Mouse (Mus musculus) embryonic facial prominence, embryonic 15.5 days (tissue): ENCODE measurements around the gene Hps3. TPM values are rescaled to one million over a fixed set of nuclear protein-coding genes. Genes with fewer than 3 reads are reported as not detected.
A peak's percentile ranks its signal among the peaks of the same experiment; 100 is the strongest.
"Not testable (repeated sequence)": the region's sequence is repeated elsewhere in the genome, so short reads cannot be mapped to it uniquely, and the experiment has no call there.

Experiments used
- ATAC-seq: fragments of 200-750 bp; cut with Nextera tagmentation; 2 replicates; pipeline ENCODE4 v1.8.0; 2017; ENCODE audit warnings: low read depth, moderate TSS enrichment; ENCODE audit not compliant: insufficient number of reproducible peaks, low FRiP score, low TSS enrichment
- H3K27ac ChIP-seq: fragments of 300-500 bp; sonication (generic); replicated peaks from 2 replicates; pipeline ENCODE4 v1.5.1; 2015; ENCODE audit warnings: mild to moderate bottlenecking, inconsistent platforms
- H3K27me3 ChIP-seq: fragments of 300-500 bp; sonication (generic); 2 replicates; pipeline ENCODE4 v1.6.1; 2015; ENCODE audit warnings: inconsistent platforms
- H3K36me3 ChIP-seq: fragments of 300-500 bp; sonication (generic); 2 replicates; pipeline ENCODE4 v1.6.1; 2015; ENCODE audit warnings: mild to moderate bottlenecking, inconsistent platforms
- H3K4me1 ChIP-seq: fragments of 300-500 bp; sonication (generic); 2 replicates; pipeline ENCODE4 v1.6.1; 2015; ENCODE audit warnings: inconsistent platforms
- H3K4me2 ChIP-seq: fragments of 300-500 bp; sonication (generic); replicated peaks from 2 replicates; pipeline ENCODE4 v1.6.1; 2015; ENCODE audit warnings: mild to moderate bottlenecking, inconsistent platforms
- H3K4me3 ChIP-seq: fragments of 300-500 bp; sonication (generic); replicated peaks from 2 replicates; pipeline ENCODE4 v1.5.1; 2015; ENCODE audit warnings: mild to moderate bottlenecking, inconsistent platforms
- H3K9ac ChIP-seq: fragments of 300-500 bp; sonication (generic); 2 replicates; pipeline ENCODE4 v1.6.1; 2015; ENCODE audit warnings: inconsistent platforms
- H3K9me3 ChIP-seq: fragments of 300-500 bp; sonication (generic); replicated peaks from 2 replicates; pipeline ENCODE4 v1.6.1; 2016; ENCODE audit warnings: inconsistent platforms
- WGBS: fragments of 180-500 bp; shearing (Covaris S2); methylation state at CpG from one replicate; pipeline ENCODE4 v1.1.7; 2015; 5-methylcytosine and 5-hydroxymethylcytosine counted together
- polyA plus RNA-seq: library from polyadenylated mRNA; unstranded; fragments of >200 nt; fragmentation: Nextera tagmentation; extraction: Ambion mirVana; gene quantifications from 2 replicates; pipeline ENCODE4 v1.2.1, GENCODE M21; 2015

The Hps3 gene
- polyA plus RNA-seq, 1 experiment from 2014 or later = 8.9 TPM

DNA sequence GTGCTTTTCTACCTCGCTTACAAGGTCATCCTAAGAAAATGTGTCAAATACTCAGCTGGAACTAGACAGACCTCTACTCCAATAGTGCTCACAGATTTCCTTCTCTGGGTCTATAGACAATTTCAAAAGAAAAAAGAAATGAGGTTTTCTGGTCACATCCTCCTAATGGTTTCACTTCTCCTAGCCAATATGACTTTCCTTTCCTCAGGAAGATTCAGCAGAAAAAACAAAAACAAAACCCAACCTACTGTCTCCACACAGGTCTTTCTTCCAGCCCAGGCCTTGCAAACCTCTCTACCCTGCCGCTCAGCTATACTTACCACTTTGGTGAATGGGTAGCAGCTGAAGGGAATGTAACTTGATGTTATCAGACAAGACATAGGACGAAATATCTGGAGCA lies 6.5 kb downstream of the Hps3 start:
- H3K9me3 ChIP-seq = no peaks in the 10 kb centered on the region
- H3K9ac ChIP-seq = no peak overlapping the region
- peaks cover 32% of the 10 kb centered on the region; the same call in 1 of the 2 replicates for H3K36me3 ChIP-seq
- peaks cover 2% of the 10 kb centered on the region; the same call in 1 of the 2 replicates for H3K4me1 ChIP-seq
- 94% methylated on average over 3 of the region's 3 CpGs for WGBS
- no peak overlapping the region for H3K4me2 ChIP-seq
- no peak overlapping the region for H3K27ac ChIP-seq
- no peak overlapping the region for H3K4me3 ChIP-seq
- H3K27me3 ChIP-seq = no peaks in the 10 kb centered on the region
- no peak for ATAC-seq

DNA sequence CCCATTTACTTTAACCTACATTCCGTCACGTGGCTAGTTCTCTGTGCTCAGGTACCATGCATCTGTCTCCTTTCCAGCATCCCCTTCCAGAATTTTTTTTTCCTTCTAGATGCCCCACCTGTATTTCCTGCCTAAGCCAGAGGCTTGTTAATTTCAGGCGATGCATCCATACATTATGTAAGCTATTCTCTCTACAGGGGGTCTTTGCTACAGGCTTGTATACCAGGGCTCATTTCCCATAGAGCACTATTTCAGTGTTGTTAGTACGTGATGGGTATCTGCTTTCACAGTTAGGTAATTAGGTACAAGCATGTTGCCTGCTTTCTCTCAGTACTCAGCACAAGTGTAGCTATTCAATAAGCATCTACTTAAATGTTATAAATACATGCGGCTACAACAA lies 7.3 kb downstream of the Hps3 start:
- ATAC-seq = no peak
- no peak overlapping the region for H3K9ac ChIP-seq
- no peaks in the 10 kb centered on the region for H3K9me3 ChIP-seq
- H3K27ac ChIP-seq = no peak overlapping the region
- no peaks in the 10 kb centered on the region for H3K27me3 ChIP-seq
- H3K4me3 ChIP-seq = no peak overlapping the region
- no peaks in the 10 kb centered on the region for H3K4me1 ChIP-seq
- peaks cover 34% of the 10 kb centered on the region for H3K36me3 ChIP-seq
- WGBS = 88% methylated on average over 5 of the region's 5 CpGs
- H3K4me2 ChIP-seq = no peak overlapping the region

DNA sequence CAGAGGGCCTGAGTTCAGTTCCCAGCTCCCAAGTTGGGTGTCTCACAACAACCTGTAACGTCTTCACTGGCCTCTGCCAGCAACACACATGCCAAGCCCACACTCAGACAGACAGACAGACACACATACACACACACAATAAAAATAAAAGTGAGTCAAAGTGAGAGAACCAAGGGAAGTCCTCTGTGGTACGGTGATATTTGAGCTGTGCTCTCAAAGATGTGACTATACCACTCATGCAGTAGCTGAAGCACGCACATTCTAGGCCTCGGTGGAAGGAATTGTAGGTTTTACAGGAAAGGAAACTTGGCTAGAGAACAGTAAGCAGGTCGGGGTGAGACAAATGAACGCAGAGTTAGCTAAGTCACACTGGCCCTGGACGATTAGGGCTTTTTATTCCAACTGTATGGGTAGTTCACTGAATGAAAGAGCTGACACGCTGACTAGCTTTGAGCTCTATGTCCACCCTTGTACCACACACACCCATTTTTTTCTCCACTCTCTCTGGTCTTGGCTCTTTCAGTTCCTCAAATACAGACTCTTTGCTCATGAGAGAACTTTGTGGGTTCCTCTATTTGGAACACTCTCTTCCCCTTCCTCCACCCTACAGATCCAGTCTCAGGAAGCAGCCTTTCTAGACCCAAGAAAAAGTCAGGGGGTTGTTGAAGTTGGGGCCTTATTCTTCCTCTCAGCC lies 8.0 kb downstream of the Hps3 start:
- no peak for ATAC-seq
- Histone ChIP-seq H3K4me1 (no peaks in the 10 kb centered on the region), H3K9ac (no peak overlapping the region), H3K4me3 (no peak overlapping the region), H3K4me2 (no peak overlapping the region), H3K27ac (no peak overlapping the region), H3K36me3 (peaks cover 39% of the 10 kb centered on the region), H3K9me3 (no peaks in the 10 kb centered on the region), H3K27me3 (no peaks in the 10 kb centered on the region)
- WGBS = 91% methylated on average over 8 of the region's 8 CpGs

DNA sequence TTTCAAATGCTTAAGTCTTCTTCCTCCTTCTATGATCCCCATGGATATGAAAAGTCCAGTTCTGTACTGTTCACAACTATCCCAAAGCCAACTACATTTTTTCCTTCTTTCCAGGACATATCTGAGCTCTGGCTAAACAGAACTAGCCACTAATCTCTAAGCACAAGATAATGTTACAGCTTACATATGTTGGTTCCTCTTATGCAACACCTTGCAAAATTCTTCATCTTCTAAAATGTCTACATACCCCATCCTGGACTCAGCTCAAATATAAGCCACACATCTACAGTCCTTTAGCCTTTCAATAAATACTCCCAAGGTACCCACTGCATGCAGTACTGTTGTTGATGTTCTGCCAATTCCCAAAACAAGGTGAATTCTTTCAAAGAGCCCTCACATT lies 8.6 kb downstream of the Hps3 start:
- Histone ChIP-seq H3K4me3 (no peak overlapping the region), H3K9ac (no peak overlapping the region), H3K4me2 (no peak overlapping the region), H3K36me3 (peaks cover 39% of the 10 kb centered on the region), H3K27me3 (no peaks in the 10 kb centered on the region), H3K27ac (no peak overlapping the region), H3K4me1 (no peaks in the 10 kb centered on the region), H3K9me3 (no peaks in the 10 kb centered on the region)
- no peak for ATAC-seq

DNA sequence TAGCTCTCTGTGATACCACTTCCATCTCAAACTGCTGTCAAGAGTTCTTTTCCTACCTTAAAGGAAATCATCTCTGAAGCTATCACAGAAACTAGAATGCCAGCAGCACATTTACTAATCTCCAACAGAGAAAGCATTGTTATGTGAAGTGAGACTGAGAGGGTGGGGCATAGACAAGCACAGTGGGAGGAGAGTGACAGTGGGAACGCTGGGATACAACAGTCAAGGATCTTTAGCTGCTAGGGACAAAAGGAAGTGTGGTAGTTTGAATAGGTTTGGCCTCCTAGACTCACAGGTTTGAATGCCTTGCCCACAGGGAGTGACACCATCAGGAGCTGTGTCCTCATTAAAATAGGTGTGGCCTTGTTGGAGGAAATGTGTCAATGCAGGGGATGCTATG lies 11.3 kb downstream of the Hps3 start:
- peaks cover 41% of the 10 kb centered on the region for H3K36me3 ChIP-seq
- no peaks in the 10 kb centered on the region for H3K27me3 ChIP-seq
- no peaks in the 10 kb centered on the region for H3K9me3 ChIP-seq
- H3K4me2 ChIP-seq = no peak overlapping the region
- H3K9ac ChIP-seq = no peak overlapping the region
- no peak for ATAC-seq
- no peak overlapping the region for H3K27ac ChIP-seq
- WGBS = 55% methylated on average over 1 of the region's 1 CpGs
- no peaks in the 10 kb centered on the region for H3K4me1 ChIP-seq
- H3K4me3 ChIP-seq = no peak overlapping the region

DNA sequence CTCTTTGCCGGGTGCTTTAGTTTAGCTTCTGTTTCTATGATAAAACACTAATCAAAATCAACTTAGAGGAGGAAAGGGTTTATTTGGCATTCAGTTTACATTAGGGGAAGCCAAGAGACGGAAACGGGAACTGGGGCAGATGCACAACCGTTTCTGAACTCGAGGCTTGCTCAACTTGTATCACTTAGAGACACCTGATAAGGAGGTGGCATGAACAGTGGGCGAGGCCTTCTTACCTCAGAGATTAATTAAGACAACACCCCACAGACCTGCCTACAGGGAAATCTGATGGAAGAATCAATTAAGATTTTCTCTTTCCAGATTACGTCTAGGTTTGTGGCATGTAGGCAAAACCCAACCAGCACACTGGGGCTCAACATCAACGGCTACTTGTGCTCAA lies 17.0 kb downstream of the Hps3 start:
- Histone ChIP-seq H3K4me3 (no peak overlapping the region), H3K36me3 (peaks cover 18% of the 10 kb centered on the region), H3K4me1 (no peaks in the 10 kb centered on the region), H3K27ac (no peak overlapping the region), H3K9ac (no peak overlapping the region), H3K27me3 (no peaks in the 10 kb centered on the region), H3K9me3 (no peaks in the 10 kb centered on the region), H3K4me2 (no peak overlapping the region)
- ATAC-seq = no peak
- 85% methylated on average over 8 of the region's 8 CpGs for WGBS

DNA sequence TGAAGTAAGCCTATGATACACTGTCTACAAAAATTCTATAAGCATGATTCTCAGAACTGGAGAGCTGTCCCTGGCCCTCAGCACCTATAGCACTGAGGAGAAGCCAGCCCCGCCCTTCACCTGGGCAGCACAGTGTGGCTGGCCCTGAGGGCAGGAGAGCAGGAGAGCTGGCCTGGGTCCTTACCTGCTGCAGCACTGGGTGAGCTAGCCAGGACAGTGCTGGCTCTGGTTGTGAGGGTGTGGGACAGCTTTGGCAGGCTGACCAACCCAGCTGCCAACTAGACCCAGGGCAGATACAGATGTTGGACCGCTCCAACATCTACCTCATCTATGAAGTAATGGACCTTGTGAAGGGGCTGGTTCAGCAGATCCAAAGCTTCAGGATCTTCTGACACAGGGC lies 20.7 kb downstream of the Hps3 start:
- H3K27me3 ChIP-seq = no peaks in the 10 kb centered on the region
- WGBS = 87% methylated on average over 2 of the region's 2 CpGs
- no peak for ATAC-seq
- no peak overlapping the region for H3K4me2 ChIP-seq
- no peaks in the 10 kb centered on the region for H3K9me3 ChIP-seq
- H3K9ac ChIP-seq = no peak overlapping the region
- no peaks in the 10 kb centered on the region for H3K4me1 ChIP-seq
- no peak overlapping the region for H3K4me3 ChIP-seq
- peaks cover 11% of the 10 kb centered on the region for H3K36me3 ChIP-seq
- H3K27ac ChIP-seq = no peak overlapping the region

DNA sequence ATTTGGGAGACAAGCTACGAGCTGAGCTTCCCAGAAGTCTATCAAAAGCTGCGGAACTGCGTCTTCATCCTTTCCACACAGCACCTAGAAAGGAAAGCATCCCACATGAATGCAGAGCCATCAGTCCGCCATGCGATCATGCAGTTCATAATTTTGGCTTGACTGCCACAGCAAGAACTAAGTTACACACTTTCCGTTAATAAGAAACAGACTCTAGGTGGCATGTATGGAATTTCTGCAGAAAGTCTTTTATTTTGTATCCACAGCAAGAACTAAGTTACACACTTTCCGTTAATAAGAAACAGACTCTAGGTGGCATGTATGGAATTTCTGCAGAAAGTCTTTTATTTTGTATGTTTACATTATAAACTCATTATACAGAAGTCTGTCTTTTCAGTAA lies 24.2 kb downstream of the Hps3 start:
- H3K9ac ChIP-seq, ATAC-seq, H3K4me3 ChIP-seq, H3K9me3 ChIP-seq, H3K27me3 ChIP-seq, H3K36me3 ChIP-seq, H3K4me1 ChIP-seq: not testable (repeated sequence)
- peak overlapping the region; percentile 40 for H3K27ac ChIP-seq
- H3K4me2 ChIP-seq = 0 out of 2 replicates have a peak overlapping the region, but pooled peaks have one; percentile 13
- WGBS = 37% methylated on average over 7 of the region's 7 CpGs

DNA sequence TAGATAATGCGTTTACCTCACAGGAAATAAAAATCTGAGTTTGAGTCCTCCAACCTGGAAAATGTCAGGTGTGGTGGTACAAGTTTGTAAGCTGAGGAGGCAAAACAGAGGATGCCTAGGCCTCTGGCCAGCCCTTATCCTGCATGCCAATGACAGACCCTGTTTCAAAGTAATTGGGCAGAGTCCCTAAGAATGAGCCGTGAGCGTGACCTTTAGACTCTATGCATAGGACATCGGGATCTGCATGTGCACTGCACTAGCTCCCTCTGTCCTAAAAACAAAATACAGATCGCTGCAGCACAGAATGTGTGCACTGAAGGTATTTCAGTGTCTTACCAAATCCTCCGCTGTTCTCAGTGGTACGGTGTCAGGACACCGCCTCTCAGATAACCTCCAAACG lies 24.7 kb downstream of the Hps3 start:
- no peaks in the 10 kb centered on the region for H3K27me3 ChIP-seq
- peak overlapping the region; percentile 40 for H3K27ac ChIP-seq

DNA sequence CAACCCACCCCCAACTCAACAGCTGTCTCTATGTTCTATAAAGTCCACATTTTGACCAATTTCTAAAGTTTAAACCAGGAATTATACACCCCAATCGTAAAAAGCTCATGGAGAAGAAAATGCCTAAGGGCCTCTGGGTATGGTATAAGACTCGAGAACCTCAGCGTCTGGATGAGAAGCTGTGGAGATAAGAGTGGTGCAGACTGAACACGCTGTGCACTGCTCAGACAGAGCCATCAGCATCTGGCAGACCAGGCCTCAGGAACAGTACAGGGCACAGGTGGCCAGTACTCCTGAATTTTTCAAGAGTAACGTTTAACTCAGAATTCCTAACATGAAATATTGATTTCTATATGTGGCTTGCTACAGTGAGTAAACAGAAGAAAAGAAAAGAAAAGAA lies 27.4 kb downstream of the Hps3 start:
- H3K9ac ChIP-seq = no peak overlapping the region
- H3K4me2 ChIP-seq = no peak overlapping the region
- ATAC-seq = no peak
- 0 out of 2 replicates have a peak, but pooled peaks cover 3% of the 10 kb centered on the region for H3K36me3 ChIP-seq
- no peaks in the 10 kb centered on the region for H3K9me3 ChIP-seq
- H3K4me1 ChIP-seq = no peaks in the 10 kb centered on the region
- WGBS = 79% methylated on average over 5 of the region's 5 CpGs
- H3K27ac ChIP-seq = no peak overlapping the region
- H3K4me3 ChIP-seq = no peak overlapping the region
- H3K27me3 ChIP-seq = no peaks in the 10 kb centered on the region

More for the DNA sequence above, 24.7 kb downstream of the Hps3 start:
- Histone ChIP-seq H3K4me3 (no peak overlapping the region), H3K9ac (no peak overlapping the region), H3K4me2 (0 out of 2 replicates have a peak overlapping the region, but pooled peaks have one; percentile 13), H3K4me1 (no peaks in the 10 kb centered on the region), H3K36me3 (peaks cover 3% of the 10 kb centered on the region; the same call in 1 of the 2 replicates), H3K9me3 (no peaks in the 10 kb centered on the region)
- no peak for ATAC-seq
- 58% methylated on average over 9 of the region's 9 CpGs for WGBS

DNA sequence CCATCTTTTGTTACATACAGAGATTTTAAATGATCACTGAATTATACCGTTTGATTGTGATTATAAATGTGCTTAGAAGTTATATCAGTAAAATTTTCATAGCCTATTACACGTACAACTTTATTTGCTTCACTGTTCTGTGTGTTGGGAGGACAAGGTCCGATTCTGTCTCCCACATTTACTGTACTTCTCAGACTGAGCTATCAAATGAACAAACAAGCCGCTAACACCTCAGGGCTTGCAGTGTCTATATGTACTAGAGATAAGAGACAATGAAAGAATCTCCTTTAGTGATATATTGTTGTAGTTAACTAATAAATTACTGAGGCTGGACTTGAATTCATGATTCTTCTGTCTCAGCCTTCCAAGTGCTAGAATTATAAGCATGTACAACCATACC lies 27.8 kb downstream of the Hps3 start:
- 93% methylated on average over 4 of the region's 4 CpGs for WGBS
- Histone ChIP-seq H3K36me3 (0 out of 2 replicates have a peak, but pooled peaks cover 4% of the 10 kb centered on the region), H3K9me3 (no peaks in the 10 kb centered on the region), H3K9ac (no peak overlapping the region), H3K27ac (no peak overlapping the region), H3K27me3 (no peaks in the 10 kb centered on the region), H3K4me1 (no peaks in the 10 kb centered on the region), H3K4me3 (no peak overlapping the region), H3K4me2 (no peak overlapping the region)
- no peak for ATAC-seq

DNA sequence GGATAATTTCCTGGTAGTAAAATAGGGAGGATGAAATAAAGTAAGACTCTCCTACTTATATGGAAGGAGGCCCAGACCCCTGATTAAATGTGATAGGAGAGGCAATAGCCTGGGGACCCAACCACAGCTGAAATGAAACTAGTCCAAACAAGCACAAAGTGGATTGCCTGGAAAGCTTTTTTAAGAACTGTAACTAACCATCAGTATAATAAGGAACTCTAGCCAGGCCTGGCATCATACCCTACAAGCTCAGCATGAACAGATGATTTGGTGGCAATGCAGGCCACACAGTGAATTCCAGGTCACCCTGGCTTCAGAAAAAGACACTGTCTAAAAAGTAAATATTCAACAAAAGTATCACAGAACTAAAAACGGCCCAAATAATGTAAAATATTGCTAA lies 29.5 kb downstream of the Hps3 start:
- 67% methylated on average over 1 of the region's 1 CpGs for WGBS
- Histone ChIP-seq H3K27ac (no peak overlapping the region), H3K4me1 (no peaks in the 10 kb centered on the region), H3K9ac (no peak overlapping the region), H3K27me3 (no peaks in the 10 kb centered on the region), H3K4me3 (no peak overlapping the region), H3K9me3 (no peaks in the 10 kb centered on the region), H3K4me2 (no peak overlapping the region), H3K36me3 (0 out of 2 replicates have a peak, but pooled peaks cover 10% of the 10 kb centered on the region)
- 0 out of 2 replicates have a peak, but pooled peaks have one; percentile 11 for ATAC-seq
